Mouse (Mus musculus) CH12.LX (cell line): ENCODE measurements around the gene Csk. TPM values are rescaled to one million over a fixed set of nuclear protein-coding genes. Genes with fewer than 3 reads are reported as not detected.

Source experiments
- DNase-seq: peaks from one replicate; pipeline ENCODE4 v3.0.0-alpha.2; 2013; ENCODE audit errors: extremely low read depth
- H3K27ac ChIP-seq: 2 replicates; pipeline ENCODE4 v1.5.1; 2012; ENCODE audit warnings: low read depth, mild to moderate bottlenecking, control low read depth, moderate library complexity; ENCODE audit not compliant: insufficient read depth
- H3K27me3 ChIP-seq: replicated peaks from 2 replicates; pipeline ENCODE3; 2012; ENCODE audit warnings: inconsistent platforms
- H3K36me3 ChIP-seq, 2 experiments: replicated peaks in 1 of 2; 2 replicates each; pipeline versions ENCODE3 to v1.6.1; 2012; ENCODE audit warnings: inconsistent platforms in 1 of 2, low read length in 1 of 2, mild to moderate bottlenecking in 1 of 2, mixed read lengths in 1 of 2, moderate library complexity in 1 of 2; ENCODE audit not compliant: control insufficient read depth in 1 of 2, insufficient read depth in 1 of 2
- H3K4me1 ChIP-seq, 2 experiments: 2 replicates each; pipeline ENCODE4 v1.6.1; 2012; ENCODE audit warnings: inconsistent platforms in 1 of 2, moderate library complexity in 1 of 2; ENCODE audit not compliant: insufficient read depth in 2 of 2, control insufficient read depth in 1 of 2
- H3K4me2 ChIP-seq: 2 replicates; pipeline ENCODE4 v1.6.1; 2012; ENCODE audit warnings: low read depth, mild to moderate bottlenecking, control low read depth; ENCODE audit not compliant: poor library complexity, insufficient read depth, severe bottlenecking
- H3K4me3 ChIP-seq, 3 experiments: fragments of 150-350 bp in 1 of 3; sonication (generic) in 1 of 3; replicated peaks in 1 of 3; 2 replicates each; pipeline versions ENCODE3 to v1.5.1; 2011 to 2012; ENCODE audit warnings: low read depth in 2 of 3, low read length in 2 of 3, mild to moderate bottlenecking in 2 of 3, moderate library complexity in 2 of 3, control low read depth in 1 of 3, improper control_type of control experiment in 1 of 3, inconsistent platforms in 1 of 3, mixed read lengths in 1 of 3; ENCODE audit not compliant: poor library complexity in 1 of 3
- H3K79me2 ChIP-seq: replicated peaks from 2 replicates; pipeline ENCODE4 v1.6.1; 2012; ENCODE audit warnings: mild to moderate bottlenecking, moderate library complexity; ENCODE audit not compliant: control insufficient read depth, poor library complexity, insufficient read depth, severe bottlenecking; ENCODE audit errors: extremely low read depth
- H3K9ac ChIP-seq: 2 replicates; pipeline ENCODE4 v1.6.1; 2012; ENCODE audit warnings: low read depth, mild to moderate bottlenecking, control low read depth, moderate library complexity; ENCODE audit not compliant: insufficient read depth
- H3K9me3 ChIP-seq: replicated peaks from 2 replicates; pipeline ENCODE3; 2012; ENCODE audit warnings: low read length, inconsistent platforms, mixed read lengths
- BHLHE40 ChIP-seq: IDR thresholded peaks from 2 replicates; pipeline ENCODE4 v1.6.1; 2011; ENCODE audit warnings: mild to moderate bottlenecking, low read depth, low read length, improper control_type of control experiment
- CHD1 ChIP-seq: IDR thresholded peaks from 2 replicates; pipeline ENCODE4 v1.6.1; 2012; ENCODE audit warnings: low read depth, low read length, improper control_type of control experiment, inconsistent platforms
- CHD2 ChIP-seq: IDR thresholded peaks from 2 replicates; pipeline ENCODE4 v1.6.1; 2011; ENCODE audit warnings: low read length, improper control_type of control experiment
- E2F4 ChIP-seq: IDR thresholded peaks from 2 replicates; pipeline ENCODE4 v1.6.1; 2011; ENCODE audit warnings: low read depth, low read length, improper control_type of control experiment; ENCODE audit not compliant: insufficient replicate concordance
- ELF1 ChIP-seq: IDR thresholded peaks from 2 replicates; pipeline ENCODE4 v1.6.1; 2014; ENCODE audit warnings: low read depth, mild to moderate bottlenecking, inconsistent platforms, low read length, improper control_type of control experiment
- EP300 ChIP-seq: IDR thresholded peaks from 2 replicates; pipeline ENCODE4 v1.6.1; 2011; ENCODE audit warnings: low read length, improper control_type of control experiment
- GABPA ChIP-seq: IDR thresholded peaks from 2 replicates; pipeline ENCODE4 v1.6.1; 2012; ENCODE audit warnings: low read depth, low read length, improper control_type of control experiment, inconsistent platforms; ENCODE audit not compliant: insufficient replicate concordance
- HCFC1 ChIP-seq: IDR thresholded peaks from 2 replicates; pipeline ENCODE4 v1.6.1; 2012; ENCODE audit warnings: low read depth, mild to moderate bottlenecking, inconsistent platforms, low read length, improper control_type of control experiment
- MAFK ChIP-seq: IDR thresholded peaks from 2 replicates; pipeline ENCODE4 v1.6.1; 2011; ENCODE audit warnings: low read length, improper control_type of control experiment; ENCODE audit not compliant: insufficient replicate concordance
- MAX ChIP-seq: IDR thresholded peaks from 2 replicates; pipeline ENCODE4 v1.6.1; 2011; ENCODE audit warnings: low read length, improper control_type of control experiment
- MAZ ChIP-seq: IDR thresholded peaks from 2 replicates; pipeline ENCODE4 v1.6.1; 2012; ENCODE audit warnings: low read depth, mild to moderate bottlenecking, inconsistent platforms, low read length, improper control_type of control experiment, moderate library complexity
- MEF2A ChIP-seq: IDR thresholded peaks from 2 replicates; pipeline ENCODE4 v1.6.1; 2014; ENCODE audit warnings: low read depth, mild to moderate bottlenecking, inconsistent platforms, low read length, improper control_type of control experiment, borderline replicate concordance
- MYC ChIP-seq: IDR thresholded peaks from 2 replicates; pipeline ENCODE4 v1.6.1; 2011; ENCODE audit warnings: low read depth, mild to moderate bottlenecking, improper control_type of control experiment, low read length
- NRF1 ChIP-seq: IDR thresholded peaks from 2 replicates; pipeline ENCODE4 v1.6.1; 2014; ENCODE audit warnings: low read depth, mild to moderate bottlenecking, inconsistent platforms, low read length, improper control_type of control experiment, moderate library complexity
- POLR2A ChIP-seq: IDR thresholded peaks from 2 replicates; pipeline ENCODE4 v1.6.1; 2011; ENCODE audit warnings: low read depth, mild to moderate bottlenecking, improper control_type of control experiment, low read length
- POLR2AphosphoS2 ChIP-seq: IDR thresholded peaks from 2 replicates; pipeline ENCODE4 v1.6.1; 2011; ENCODE audit warnings: low read depth, low read length, improper control_type of control experiment
- SIN3A ChIP-seq: IDR thresholded peaks from 2 replicates; pipeline ENCODE4 v1.6.1; 2012; ENCODE audit warnings: low read length, improper control_type of control experiment, inconsistent platforms
- UBTF ChIP-seq: IDR thresholded peaks from 2 replicates; pipeline ENCODE4 v1.6.1; 2012; ENCODE audit warnings: low read depth, mild to moderate bottlenecking, inconsistent platforms, low read length, improper control_type of control experiment, moderate library complexity
- USF1 ChIP-seq: IDR thresholded peaks from 2 replicates; pipeline ENCODE4 v1.6.1; 2014; ENCODE audit warnings: low read depth, mild to moderate bottlenecking, inconsistent platforms, low read length, improper control_type of control experiment
- USF2 ChIP-seq: conservative IDR thresholded peaks from 2 replicates; pipeline ENCODE4 v1.6.1; 2011; ENCODE audit warnings: low read depth, low read length, improper control_type of control experiment
- ZC3H11A ChIP-seq: IDR thresholded peaks from 2 replicates; pipeline ENCODE4 v1.6.1; 2012; ENCODE audit warnings: low read depth, mild to moderate bottlenecking, inconsistent platforms, low read length, improper control_type of control experiment
- ZKSCAN1 ChIP-seq: IDR thresholded peaks from 2 replicates; pipeline ENCODE4 v1.6.1; 2012; ENCODE audit warnings: low read depth, inconsistent platforms, low read length, improper control_type of control experiment, borderline replicate concordance
- ZMIZ1 ChIP-seq: IDR thresholded peaks from 2 replicates; pipeline ENCODE4 v1.6.1; 2012; ENCODE audit warnings: low read depth, mild to moderate bottlenecking, inconsistent platforms, low read length, improper control_type of control experiment
- ZNF384 ChIP-seq: IDR thresholded peaks from 2 replicates; pipeline ENCODE4 v1.6.1; 2012; ENCODE audit warnings: low read depth, low read length, improper control_type of control experiment, inconsistent platforms
- dilution Hi-C: fragments of 300-500 bp; cut with MboI; formaldehyde crosslinking; loops from 2 replicates; pipeline ENCODE4 v1.14.3; 2020; ENCODE audit warnings: low sequenced_read_pairs; ENCODE audit not compliant: extremely low pct_unique_long_range_greater_than_20kb, extremely low pct_ligation_motif_present
- in situ Hi-C: fragments of 300-500 bp; cut with MboI; formaldehyde crosslinking; loops from 3 replicates; pipeline ENCODE4 v1.14.3; 2019; ENCODE audit warnings: low sequenced_read_pairs, low pct_ligation_motif_present, low pct_unique_long_range_greater_than_20kb, mixed read lengths
- polyA plus RNA-seq: library from polyadenylated mRNA; unstranded; fragments of >175 nt; gene quantifications from 2 replicates; pipeline ENCODE4 v1.2.1, GENCODE M21; 2012; ENCODE audit warnings: low read depth; ENCODE audit not compliant: insufficient read length
- total RNA-seq, 2 experiments: library from RNA; depleted of rRNA; stranded (reverse); fragments of 300-350 nt in 1 of 2; fragments of >200 nt in 1 of 2; gene quantifications; 2 replicates each; pipeline ENCODE4 v1.2.3; 2012 to 2014

The Csk gene
- total and polyA plus RNA-seq, 3 experiments: 111 to 153 (median 111) TPM

DNA sequence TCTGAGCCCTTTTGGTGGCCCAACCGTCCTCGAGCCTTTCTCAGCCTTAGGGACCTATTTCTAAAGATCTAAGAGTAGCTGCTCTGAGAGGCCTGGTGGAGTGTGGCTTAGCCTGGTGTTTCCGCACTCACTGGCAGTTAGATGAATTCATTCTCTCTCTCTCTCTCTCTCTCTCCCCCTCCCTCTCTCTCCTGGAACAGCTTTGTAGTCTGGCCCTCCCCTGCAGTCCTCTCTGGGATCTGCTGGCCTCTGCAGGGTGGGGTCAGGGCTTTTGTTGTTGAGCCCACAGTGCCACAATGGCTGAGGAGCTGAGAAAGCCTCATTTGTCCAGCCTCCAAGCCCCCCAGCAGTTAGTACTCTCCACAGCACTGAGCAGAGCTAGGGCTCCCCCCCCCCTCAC, 576 bp downstream of the Csk start:
- H3K4me2 ChIP-seq: no peak overlapping the region
- in situ Hi-C loops: loop anchor here (5.0 to 10.0 kb wide), 3 partner anchors 36 to 342 kb away; partner anchors contain the start of gene Cox5a
- TF ChIP-seq UBTF (no peak), USF1 (no peak), ZNF384 (no peak), SIN3A (no peak), BHLHE40 (no peak), MYC (no peak), HCFC1 (no peak), MAFK (no peak), ELF1 (no peak), POLR2AphosphoS2 (no peak), CHD1 (no peak)
- TF ChIP-seq, all 38 proteins: peak for 0
- Histone ChIP-seq H3K27ac (no peak overlapping the region), H3K9me3 (no peaks in the 10 kb centered on the region), H3K27me3 (no peaks in the 10 kb centered on the region), H3K4me1 (peaks cover 15 to 61% of the 10 kb centered on the region in 2 experiments), H3K79me2 (no peaks in the 10 kb centered on the region), H3K9ac (no peak overlapping the region), H3K4me3 (peak overlapping the region in 1 of 3 experiments; percentile 39), H3K36me3 (peaks cover 0 to 2% of the 10 kb centered on the region in 2 experiments)
- dilution Hi-C loops: no loop called here
- no peak for DNase-seq

DNA sequence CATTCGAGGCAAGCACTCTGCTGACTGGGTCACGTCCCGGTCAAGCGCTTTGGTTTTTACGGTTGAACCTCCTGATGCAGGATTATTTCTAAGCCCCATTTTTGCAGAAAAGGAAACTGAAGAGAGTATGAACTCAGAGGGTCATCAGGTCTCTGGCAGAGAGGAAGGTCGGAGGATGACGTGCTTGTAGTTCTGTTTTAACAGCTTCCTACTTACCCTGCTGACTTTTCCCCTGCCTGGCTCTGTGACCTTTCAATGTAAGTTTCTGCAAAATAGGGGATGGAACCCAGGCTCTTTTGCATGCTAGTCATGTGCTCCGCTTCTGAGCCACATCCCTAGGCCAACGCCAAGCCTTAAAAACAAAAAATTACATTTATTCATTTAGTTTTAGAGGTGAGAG, 1.1 kb downstream of the Csk start:
- Histone ChIP-seq H3K36me3 (peaks cover 0 to 2% of the 10 kb centered on the region in 2 experiments), H3K27me3 (no peaks in the 10 kb centered on the region), H3K9me3 (no peaks in the 10 kb centered on the region), H3K4me1 (peaks cover 15 to 65% of the 10 kb centered on the region in 2 experiments), H3K9ac (no peak overlapping the region), H3K79me2 (no peaks in the 10 kb centered on the region), H3K27ac (no peak overlapping the region), H3K4me3 (peak overlapping the region in 2 of 3 experiments; percentile 16 to 39), H3K4me2 (no peak overlapping the region)
- in situ Hi-C loops: loop anchor here (5.0 to 10.0 kb wide), 3 partner anchors 35 to 342 kb away; partner anchors contain the start of gene Cox5a
- dilution Hi-C loops: no loop called here
- TF ChIP-seq E2F4: no peak
- peak; percentile 27; the same call in 1 of the 2 replicates for TF ChIP-seq ELF1
- no peak for DNase-seq

DNA sequence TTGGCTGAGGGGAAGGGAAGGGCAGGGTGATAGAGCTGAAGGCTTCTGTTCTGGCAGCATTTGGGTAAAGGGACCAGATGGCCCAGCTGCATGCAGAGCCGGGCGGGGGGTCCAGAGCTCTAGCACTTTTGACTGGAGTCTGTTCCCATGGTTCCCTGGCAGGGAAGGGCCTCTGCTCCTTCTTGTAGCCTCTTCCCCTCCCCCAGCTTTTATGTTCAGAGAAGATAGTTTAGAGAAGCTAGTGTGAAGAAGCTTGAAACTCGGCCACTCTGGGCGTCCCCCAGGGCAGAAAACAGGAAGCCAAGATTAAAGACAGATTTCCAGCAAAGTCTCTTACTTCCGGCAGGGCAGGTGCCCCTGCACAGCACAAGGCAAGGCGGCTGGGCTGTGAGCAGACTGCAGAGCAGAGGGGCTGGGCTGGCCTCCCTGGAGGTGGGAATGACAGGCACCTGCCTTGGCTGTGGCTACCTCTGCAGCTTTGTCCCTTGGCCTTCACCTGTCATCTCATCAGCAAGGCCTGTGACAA, 2.6 kb downstream of the Csk start:
- Histone ChIP-seq H3K27me3 (no peaks in the 10 kb centered on the region), H3K4me2 (peak overlapping the region; percentile 35), H3K36me3 (peaks cover 0 to 2% of the 10 kb centered on the region in 2 experiments), H3K4me1 (peaks cover 20 to 74% of the 10 kb centered on the region in 2 experiments), H3K9ac (peak overlapping the region; percentile 2; the same call in 1 of the 2 replicates), H3K9me3 (no peaks in the 10 kb centered on the region), H3K4me3 (peak overlapping the region in 2 of 3 experiments; percentile 33 to 42), H3K27ac (peak overlapping the region; percentile 79), H3K79me2 (no peaks in the 10 kb centered on the region)
- peak; percentile 82 for DNase-seq
- in situ Hi-C loops (loop anchor here (5.0 to 10.0 kb wide), 3 partner anchors 34 to 344 kb away; partner anchors contain the start of gene Cox5a), dilution Hi-C loops (no loop called here)
- TF ChIP-seq MAZ (no peak), USF2 (no peak), NRF1 (no peak), ZC3H11A (no peak), SIN3A (no peak), ZKSCAN1 (no peak), CHD1 (no peak), ZNF384 (no peak), CHD2 (peak; percentile 65), ZMIZ1 (no peak), MYC (no peak), ELF1 (peak; percentile 71), MEF2A (no peak; the same call in 1 of the 2 replicates), BHLHE40 (peak; percentile 39; the same call in 1 of the 2 replicates), POLR2A (peak; percentile 31; the same call in 1 of the 2 replicates), POLR2AphosphoS2 (no peak), USF1 (no peak), MAX (no peak), GABPA (no peak), EP300 (0 out of 2 replicates have a peak, but pooled peaks have one; percentile 16)
